Mouse (Mus musculus) heart, embryonic 10.5 days (tissue): ENCODE measurements around the gene Meltf. TPM values are rescaled to one million over a fixed set of nuclear protein-coding genes. Genes with fewer than 3 reads are reported as not detected.

Source experiments
- DNase-seq: peaks from one replicate; pipeline ENCODE4 v3.0.0-alpha.2; 2017; ENCODE audit warnings: low spot score
- H3K27ac ChIP-seq: fragments of 300-500 bp; sonication (generic); 2 replicates; pipeline ENCODE4 v1.5.1; 2016; ENCODE audit warnings: mild to moderate bottlenecking
- H3K27me3 ChIP-seq: fragments of 300-500 bp; sonication (generic); 2 replicates; pipeline ENCODE4 v1.6.1; 2016; ENCODE audit warnings: mild to moderate bottlenecking; ENCODE audit not compliant: poor library complexity, insufficient read depth, severe bottlenecking
- H3K36me3 ChIP-seq: fragments of 300-500 bp; sonication (generic); 2 replicates; pipeline ENCODE4 v1.6.1; 2016; ENCODE audit warnings: mild to moderate bottlenecking, moderate library complexity
- H3K4me1 ChIP-seq: fragments of 300-500 bp; sonication (generic); 2 replicates; pipeline ENCODE4 v1.6.1; 2016; ENCODE audit warnings: mild to moderate bottlenecking
- H3K4me3 ChIP-seq: fragments of 300-500 bp; sonication (generic); 2 replicates; pipeline ENCODE4 v1.5.1; 2016; ENCODE audit warnings: mild to moderate bottlenecking, moderate library complexity
- H3K9me3 ChIP-seq: fragments of 300-500 bp; sonication (generic); 2 replicates; pipeline ENCODE4 v1.6.1; 2016; ENCODE audit warnings: mild to moderate bottlenecking, moderate library complexity
- WGBS: fragments of 180-500 bp; shearing (Covaris S2); methylation state at CpG from one replicate; pipeline ENCODE4 v1.1.7; 2016; 5-methylcytosine and 5-hydroxymethylcytosine counted together
- polyA plus RNA-seq: library from polyadenylated mRNA; unstranded; fragments of >200 nt; fragmentation: Nextera tagmentation; extraction: Ambion mirVana; gene quantifications from 2 replicates; pipeline ENCODE4 v1.2.1, GENCODE M21; 2016

Gene Meltf
- polyA plus RNA-seq, 1 experiment from 2014 or later: 0.34 TPM

DNA sequence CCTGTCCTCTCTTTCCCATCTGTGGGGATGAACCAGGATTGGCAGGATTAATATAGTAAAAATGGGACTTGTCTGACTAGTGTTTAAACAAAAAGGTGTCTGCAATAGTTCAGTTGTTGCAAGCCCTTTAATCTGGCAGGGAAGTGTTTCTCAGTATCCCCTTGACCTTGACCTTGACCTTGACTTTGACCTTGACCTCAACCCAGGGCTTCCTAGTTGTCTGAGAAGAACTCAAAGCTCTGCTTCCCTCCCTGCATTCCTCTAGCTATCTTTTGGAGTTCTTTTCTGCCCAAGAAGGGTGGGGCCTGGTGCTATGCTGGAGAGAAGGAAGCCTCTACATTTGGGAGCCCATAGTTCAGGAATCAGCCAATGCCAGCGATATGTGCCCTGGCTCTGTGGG is 23.3 kb downstream of the Meltf start:
- Histone ChIP-seq H3K4me1 (peaks cover 24% of the 10 kb centered on the region), H3K36me3 (no peaks in the 10 kb centered on the region), H3K27me3 (0 out of 2 replicates have a peak, but pooled peaks cover 4% of the 10 kb centered on the region), H3K9me3 (0 out of 2 replicates have a peak, but pooled peaks cover 6% of the 10 kb centered on the region), H3K27ac (0 out of 2 replicates have a peak overlapping the region, but pooled peaks have one; percentile 19), H3K4me3 (no peak overlapping the region)
- DNase-seq: no peak
- 79% methylated on average over 1 of the region's 1 CpGs for WGBS

DNA sequence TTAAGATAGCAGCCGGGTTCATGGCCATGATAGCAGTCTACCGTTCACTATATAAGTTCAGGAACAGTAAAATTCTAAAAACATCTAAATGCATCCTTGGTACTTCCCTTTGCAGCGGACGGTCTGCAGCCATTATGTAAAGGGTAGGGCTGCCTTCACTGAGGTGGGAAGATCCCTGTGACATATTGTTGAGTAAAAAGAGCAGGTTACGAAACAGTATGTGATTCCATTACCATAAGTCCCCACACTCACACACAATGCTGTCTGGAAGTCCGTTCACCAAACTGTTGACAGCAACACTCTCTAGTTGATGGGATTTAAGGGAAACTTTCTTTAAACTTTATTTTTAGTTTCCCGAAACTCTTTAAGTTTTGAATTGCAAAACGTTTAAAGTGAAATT is 24.6 kb downstream of the Meltf start:
- no peak overlapping the region for H3K27ac ChIP-seq
- H3K36me3 ChIP-seq: no peaks in the 10 kb centered on the region
- peaks cover 17% of the 10 kb centered on the region for H3K4me1 ChIP-seq
- H3K27me3 ChIP-seq: peaks cover 4% of the 10 kb centered on the region; the same call in 1 of the 2 replicates
- 0 out of 2 replicates have a peak, but pooled peaks cover 6% of the 10 kb centered on the region for H3K9me3 ChIP-seq
- H3K4me3 ChIP-seq: no peak overlapping the region
- 79% methylated on average over 8 of the region's 8 CpGs for WGBS
- DNase-seq: no peak

- no peak for DNase-seq
- peaks cover 4% of the 10 kb centered on the region; the same call in 1 of the 2 replicates for H3K27me3 ChIP-seq
- no peak overlapping the region for H3K27ac ChIP-seq
- H3K4me3 ChIP-seq: no peak overlapping the region
- H3K4me1 ChIP-seq: peaks cover 17% of the 10 kb centered on the region
- WGBS: 57% methylated on average over 4 of the region's 4 CpGs
- no peaks in the 10 kb centered on the region for H3K9me3 ChIP-seq
- no peaks in the 10 kb centered on the region for H3K36me3 ChIP-seq
Observed at GRCm38 (mm10) chr16:31905331-31905730, 26.7 kb downstream of the Meltf start.

GRCm38 (mm10) chr16:31905891-31906825 is 27.5 kb downstream of the Meltf start:
- Histone ChIP-seq H3K27me3 (peaks cover 4% of the 10 kb centered on the region; the same call in 1 of the 2 replicates), H3K36me3 (no peaks in the 10 kb centered on the region), H3K27ac (peak overlapping the region; percentile 52; the same call in 1 of the 2 replicates), H3K9me3 (no peaks in the 10 kb centered on the region), H3K4me1 (peaks cover 19% of the 10 kb centered on the region), H3K4me3 (peak overlapping the region; percentile 51)
- no peak for DNase-seq
- 34% methylated on average over 20 of the region's 20 CpGs for WGBS

DNA sequence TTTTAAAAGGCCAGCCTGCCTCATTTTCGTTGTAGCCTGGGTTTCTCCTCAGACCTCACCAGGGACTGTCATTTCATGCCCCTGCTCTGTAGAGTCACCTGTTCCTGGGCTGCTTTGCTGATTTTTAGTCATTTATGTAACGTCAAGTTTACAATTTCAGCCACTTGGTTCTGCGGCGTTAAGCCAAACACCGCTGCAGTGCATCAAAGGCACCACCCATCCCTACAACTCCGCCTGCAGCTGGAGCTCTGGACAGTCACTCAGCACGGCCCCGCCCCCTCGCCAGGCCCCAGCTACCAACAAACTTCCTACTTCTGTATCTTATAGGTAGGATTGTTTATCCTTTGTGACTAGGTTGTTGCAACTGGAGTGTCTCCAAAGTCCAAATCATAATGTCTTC is 28.3 kb downstream of the Meltf start:
- peaks cover 4% of the 10 kb centered on the region; the same call in 1 of the 2 replicates for H3K27me3 ChIP-seq
- peak overlapping the region; percentile 52; the same call in 1 of the 2 replicates for H3K27ac ChIP-seq
- no peaks in the 10 kb centered on the region for H3K36me3 ChIP-seq
- DNase-seq: no peak
- no peaks in the 10 kb centered on the region for H3K9me3 ChIP-seq
- H3K4me1 ChIP-seq: peaks cover 19% of the 10 kb centered on the region
- H3K4me3 ChIP-seq: peak overlapping the region; percentile 51
- WGBS: 9% methylated on average over 9 of the region's 9 CpGs

DNA sequence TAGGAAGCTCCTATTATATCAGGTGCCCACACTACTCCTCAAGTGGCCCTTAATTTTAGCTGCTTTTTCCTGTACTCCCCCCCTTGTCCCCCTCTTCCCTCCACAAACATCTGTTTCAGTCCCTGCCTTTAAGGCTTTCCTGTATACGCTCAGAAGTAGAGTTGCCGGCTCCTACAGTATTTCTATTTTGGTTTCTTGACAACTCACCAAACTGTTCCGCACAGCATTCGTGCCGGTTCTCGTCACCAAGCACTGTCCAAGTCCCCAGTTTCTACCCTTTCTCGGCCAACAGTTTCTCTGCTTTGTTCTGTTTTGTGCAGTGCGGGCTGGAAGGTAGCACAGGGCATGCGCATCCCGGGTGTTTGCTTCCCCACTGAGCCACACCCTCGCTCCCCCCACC is 30.3 kb downstream of the Meltf start:
- 54% methylated on average over 11 of the region's 11 CpGs for WGBS
- Histone ChIP-seq H3K4me3 (peak overlapping the region; percentile 24; the same call in 1 of the 2 replicates), H3K27me3 (peaks cover 4% of the 10 kb centered on the region; the same call in 1 of the 2 replicates), H3K27ac (no peak overlapping the region), H3K36me3 (no peaks in the 10 kb centered on the region), H3K4me1 (peaks cover 19% of the 10 kb centered on the region), H3K9me3 (no peaks in the 10 kb centered on the region)
- DNase-seq: no peak

DNA sequence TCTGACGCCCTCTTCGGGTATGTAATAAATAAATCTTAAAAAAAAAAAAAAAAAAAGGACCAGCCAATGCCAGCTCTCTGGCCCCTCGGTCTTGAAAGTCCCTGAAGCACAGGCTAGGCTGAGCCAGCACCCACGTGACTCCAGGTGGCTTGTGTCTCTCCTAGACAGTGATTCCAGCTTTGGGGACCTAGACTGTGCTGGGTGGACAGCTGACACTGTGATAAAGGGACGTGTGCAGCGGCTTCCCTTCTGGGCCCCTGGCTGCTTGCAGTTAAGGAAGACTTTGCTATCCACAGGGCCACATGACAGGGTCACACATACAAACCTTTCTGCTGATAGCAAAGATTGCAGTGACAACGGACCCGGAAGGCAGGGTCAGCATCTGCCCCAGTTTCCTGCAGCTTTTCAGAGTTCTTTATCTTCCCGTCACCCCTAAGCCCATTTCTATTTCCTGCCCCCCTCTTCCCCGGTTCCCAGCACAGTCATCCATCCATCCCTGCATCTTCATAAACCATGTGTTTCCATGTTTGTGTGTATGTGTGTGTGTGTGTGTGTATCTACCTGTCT is 31.8 kb downstream of the Meltf start:
- no peaks in the 10 kb centered on the region for H3K36me3 ChIP-seq
- H3K27me3 ChIP-seq: peaks cover 4% of the 10 kb centered on the region; the same call in 1 of the 2 replicates
- no peak for DNase-seq
- no peaks in the 10 kb centered on the region for H3K9me3 ChIP-seq
- peaks cover 19% of the 10 kb centered on the region for H3K4me1 ChIP-seq
- no peak overlapping the region for H3K4me3 ChIP-seq
- 51% methylated on average over 10 of the region's 10 CpGs for WGBS
- H3K27ac ChIP-seq: no peak overlapping the region

DNA sequence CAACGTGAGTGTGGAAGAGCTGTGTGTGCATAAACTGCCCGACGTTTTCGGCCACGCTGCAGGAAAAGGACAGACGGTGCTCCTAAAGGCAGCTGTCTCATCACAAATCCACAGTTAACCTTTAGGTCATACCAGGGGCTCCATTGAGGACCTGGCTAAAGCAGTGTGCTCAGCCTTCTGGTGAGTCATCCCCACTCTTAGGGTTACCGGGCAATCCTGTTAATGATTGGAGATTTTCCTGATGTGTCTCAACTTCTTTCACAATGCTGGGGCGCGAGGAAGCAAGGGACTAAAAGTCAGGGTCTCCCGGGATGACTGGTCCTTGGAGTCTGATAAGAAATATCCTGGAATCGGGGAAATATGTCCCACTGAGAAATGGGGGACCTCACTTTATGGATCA is 39.2 kb downstream of the Meltf start:
- H3K27ac ChIP-seq: no peak overlapping the region
- peak overlapping the region; percentile 42; the same call in 1 of the 2 replicates for H3K4me3 ChIP-seq
- no peaks in the 10 kb centered on the region for H3K36me3 ChIP-seq
- WGBS: 62% methylated on average over 11 of the region's 11 CpGs
- no peaks in the 10 kb centered on the region for H3K4me1 ChIP-seq
- peaks cover 4% of the 10 kb centered on the region; the same call in 1 of the 2 replicates for H3K27me3 ChIP-seq
- DNase-seq: no peak
- H3K9me3 ChIP-seq: no peaks in the 10 kb centered on the region

- WGBS: 6% methylated on average over 14 of the region's 14 CpGs
- Histone ChIP-seq H3K4me3 (peak overlapping the region; percentile 42), H3K27ac (0 out of 2 replicates have a peak overlapping the region, but pooled peaks have one; percentile 30)
Observed at GRCm38 (mm10) chr16:31918248-31918724, 39.7 kb downstream of the Meltf start.

DNA sequence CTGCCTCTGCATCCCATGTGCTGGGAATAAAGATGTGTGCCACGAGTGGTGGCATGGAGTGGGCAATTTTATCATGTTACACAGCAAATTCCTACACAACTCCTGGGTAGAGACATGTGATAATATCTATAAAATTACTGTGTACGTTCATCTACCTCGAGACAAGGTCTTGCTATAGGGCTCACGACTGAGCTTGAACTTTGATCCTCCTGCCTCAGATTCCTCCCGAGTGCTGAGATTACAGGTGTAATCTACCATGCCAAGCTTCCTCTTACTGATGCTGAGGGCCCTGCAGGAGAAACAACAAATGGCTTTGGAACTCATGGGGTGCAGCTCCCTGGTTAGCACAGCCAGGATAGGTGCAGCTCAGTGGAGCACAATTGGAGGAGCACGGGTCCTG is 45.8 kb downstream of the Meltf start:
- Histone ChIP-seq H3K4me1 (peaks cover 12% of the 10 kb centered on the region; the same call in 1 of the 2 replicates), H3K9me3 (no peaks in the 10 kb centered on the region), H3K4me3 (no peak overlapping the region), H3K27ac (no peak overlapping the region), H3K36me3 (no peaks in the 10 kb centered on the region), H3K27me3 (no peaks in the 10 kb centered on the region)
- no peak for DNase-seq
- 83% methylated on average over 6 of the region's 6 CpGs for WGBS

More at GRCm38 (mm10) chr16:31918248-31918724, 39.7 kb downstream of the Meltf start:
- H3K27me3 ChIP-seq: peaks cover 4% of the 10 kb centered on the region; the same call in 1 of the 2 replicates
- H3K36me3 ChIP-seq: no peaks in the 10 kb centered on the region
- no peaks in the 10 kb centered on the region for H3K9me3 ChIP-seq
- no peaks in the 10 kb centered on the region for H3K4me1 ChIP-seq
- DNase-seq: peak; percentile 90

DNA sequence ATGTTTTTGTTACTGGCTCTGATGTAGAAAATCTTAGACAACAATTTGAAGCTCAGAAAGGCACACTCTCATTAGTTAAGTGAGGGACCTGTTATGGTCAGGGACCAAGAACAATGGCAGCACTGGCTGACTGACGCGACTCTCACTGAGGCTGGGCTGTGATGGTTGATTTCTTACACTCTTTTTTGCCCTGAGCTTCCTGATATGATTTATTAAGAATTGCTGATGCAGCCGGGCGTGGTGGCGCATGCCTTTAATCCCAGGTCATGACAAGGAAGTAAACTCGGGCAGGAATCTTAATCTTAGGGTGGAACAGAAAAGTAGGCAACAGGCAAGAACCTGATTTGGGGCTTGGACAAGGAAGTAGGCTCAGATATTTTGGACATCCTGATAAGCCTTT is 47.5 kb downstream of the Meltf start:
- no peaks in the 10 kb centered on the region for H3K36me3 ChIP-seq
- H3K27me3 ChIP-seq: peaks cover 12% of the 10 kb centered on the region
- H3K4me3 ChIP-seq: no peak overlapping the region
- no peaks in the 10 kb centered on the region for H3K9me3 ChIP-seq
- 79% methylated on average over 6 of the region's 6 CpGs for WGBS
- no peak for DNase-seq
- H3K27ac ChIP-seq: no peak overlapping the region
- H3K4me1 ChIP-seq: peaks cover 12% of the 10 kb centered on the region; the same call in 1 of the 2 replicates

DNA sequence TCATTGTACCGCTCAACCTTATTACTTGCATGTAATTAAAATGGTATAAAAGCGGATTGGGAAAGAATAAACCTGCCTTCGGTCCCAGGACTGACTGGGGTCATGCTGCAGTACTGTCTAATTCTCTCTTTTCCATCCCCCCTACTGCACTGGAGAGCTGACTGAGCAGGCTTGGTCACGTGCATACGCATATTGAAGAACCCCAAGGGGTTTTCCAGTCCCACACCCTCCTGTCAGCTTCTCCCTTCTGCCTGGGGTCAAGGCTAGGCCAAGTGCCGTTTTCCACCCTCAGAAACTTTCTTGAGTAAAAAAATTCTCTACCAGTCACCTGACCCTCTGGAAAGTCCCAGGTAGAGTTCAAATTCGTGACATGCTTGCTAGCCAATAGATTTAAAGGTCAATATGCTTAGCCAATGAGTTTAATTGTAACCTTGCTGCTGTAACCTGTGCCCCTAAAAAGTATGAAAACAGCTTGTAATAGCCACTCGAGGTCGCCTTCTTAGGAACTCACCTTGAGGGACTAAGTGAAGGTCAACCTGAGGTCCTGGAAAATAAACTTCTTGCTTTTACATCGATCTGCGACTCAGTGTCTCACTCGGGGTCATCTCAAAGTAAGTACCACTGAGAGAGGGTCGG is 48.1 kb downstream of the Meltf start:
- DNase-seq: no peak
- Histone ChIP-seq H3K36me3 (no peaks in the 10 kb centered on the region), H3K4me3 (no peak overlapping the region), H3K27ac (no peak overlapping the region), H3K9me3 (no peaks in the 10 kb centered on the region), H3K4me1 (peaks cover 12% of the 10 kb centered on the region; the same call in 1 of the 2 replicates), H3K27me3 (peaks cover 18% of the 10 kb centered on the region)
- 83% methylated on average over 13 of the region's 13 CpGs for whole genome bisulfite sequencing
